Mouse (Mus musculus) T-helper 2 cell (primary cell): ENCODE measurements at regions not wholly inside any gene's neighbourhood (a gene's known extent, or its start where the extent isn't known, plus 50 kb on each side); places are given as distances from the start of the nearest gene placed in this dataset.

Source experiments
- in situ Hi-C: fragments of 300-600 bp; cut with MboI, MseI; formaldehyde crosslinking; loops from one replicate; pipeline ENCODE4 v1.15.1; 2025; ENCODE audit warnings: high pct_unique_total_duplicates

- in situ Hi-C loops, result no loop called here
These were observed 157.6 kb upstream of the Cox10 start for GRCm38 (mm10) chr11:64236873-64237272.

DNA sequence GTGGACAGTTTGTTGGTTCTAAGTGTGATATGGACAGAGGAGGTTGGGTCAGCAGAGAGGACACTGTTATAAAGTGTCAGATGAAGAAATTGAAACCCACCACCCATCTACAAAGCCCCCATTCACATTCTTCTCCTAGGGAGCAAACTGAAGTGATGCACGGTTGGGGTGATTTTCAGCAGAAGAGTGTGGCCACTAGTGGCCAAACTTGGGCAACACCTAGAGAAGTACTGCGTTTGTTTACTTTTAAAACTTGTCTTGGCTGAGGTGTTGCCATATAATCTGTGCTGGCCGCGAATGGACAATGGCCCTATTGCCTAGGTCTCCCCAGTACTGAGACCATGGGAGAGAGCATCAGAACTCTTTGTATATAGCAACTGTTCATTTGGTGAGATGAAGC, 150.8 kb upstream of the Cox10 start:
- in situ Hi-C loops, result no loop called here

GRCm38 (mm10) chr11:64220888-64221287, 141.6 kb upstream of the Cox10 start:
- in situ Hi-C loops, result loop anchor here (25.0 kb wide), 1 partner anchor 741 kb away; no protein-coding TSS in a partner anchor

DNA sequence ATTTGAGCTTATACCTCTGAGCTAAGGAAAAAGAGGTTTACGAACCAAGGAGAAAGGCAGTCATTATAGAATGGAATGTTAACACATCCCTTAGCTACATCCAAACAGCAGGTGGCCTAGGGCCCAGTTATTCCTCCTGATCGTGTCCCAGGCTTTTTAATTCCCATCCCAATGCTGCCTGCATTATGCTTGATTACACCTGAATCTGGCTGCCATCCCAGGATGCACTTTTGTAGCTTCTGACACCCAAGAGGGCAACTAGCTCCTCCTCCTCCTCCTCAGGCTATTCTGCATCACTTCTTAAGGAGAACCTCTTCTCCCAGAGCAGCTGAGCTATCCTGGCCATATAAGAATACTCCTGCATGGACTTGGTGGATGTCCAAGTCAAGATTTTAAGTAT, 137.9 kb upstream of the Cox10 start:
- in situ Hi-C loops, result loop anchor here (25.0 kb wide), 1 partner anchor 745 kb away; no protein-coding TSS in a partner anchor

GRCm38 (mm10) chr11:64210916-64211315, 131.6 kb upstream of the Cox10 start:
- in situ Hi-C loops, result loop anchor here (25.0 kb wide), 1 partner anchor 751 kb away; no protein-coding TSS in a partner anchor

- in situ Hi-C loops, result loop anchor here (25.0 kb wide), 1 partner anchor 754 kb away; no protein-coding TSS in a partner anchor
These were observed 129.0 kb upstream of the Cox10 start for GRCm38 (mm10) chr11:64208306-64208705.

DNA sequence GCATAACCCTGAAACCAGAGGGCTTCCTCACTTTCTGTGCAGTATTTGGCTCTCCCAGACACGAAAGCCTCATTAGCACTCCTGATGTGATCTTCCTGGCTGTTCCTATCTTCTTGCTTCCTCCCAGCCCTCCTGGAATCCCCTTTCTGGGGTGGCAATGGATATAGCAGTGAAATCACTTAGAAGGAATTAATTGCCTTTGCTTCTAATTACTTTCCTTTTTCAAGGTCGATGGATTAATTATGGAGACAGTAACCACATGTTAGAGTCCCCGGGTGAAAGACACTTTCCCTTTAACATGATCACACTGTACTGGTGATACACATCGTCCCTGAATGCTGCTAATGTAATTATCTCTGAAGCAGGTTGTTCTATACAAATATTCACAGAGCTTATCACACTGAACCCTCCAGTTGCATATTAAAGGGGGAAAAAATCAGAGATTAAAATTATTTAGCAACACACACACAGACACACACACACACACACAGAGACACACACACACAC, 128.1 kb upstream of the Cox10 start:
- in situ Hi-C loops, result loop anchor here (25.0 kb wide), 1 partner anchor 755 kb away; no protein-coding TSS in a partner anchor

DNA sequence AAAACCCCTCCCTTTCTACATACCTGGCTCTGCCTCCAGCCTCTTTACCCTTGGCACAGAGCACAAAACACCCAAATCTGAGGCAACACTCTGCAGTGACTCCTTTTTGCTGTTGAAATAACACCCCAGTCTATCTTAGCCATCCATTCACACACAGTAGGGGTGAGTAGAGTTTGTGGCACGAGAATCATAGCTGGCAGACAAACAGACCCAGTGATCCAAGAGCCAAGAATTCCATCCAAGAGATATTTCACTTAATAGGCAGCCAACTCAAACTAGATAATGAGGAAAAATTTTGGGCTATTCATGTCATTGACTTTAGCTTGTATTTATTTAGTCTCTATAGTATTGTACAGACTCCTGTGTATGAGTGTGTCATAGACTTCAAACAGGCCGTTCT, 126.9 kb upstream of the Cox10 start:
- in situ Hi-C loops, result loop anchor here (25.0 kb wide), 1 partner anchor 756 kb away; no protein-coding TSS in a partner anchor

- in situ Hi-C loops, result loop anchor here (25.0 kb wide), 1 partner anchor 757 kb away; no protein-coding TSS in a partner anchor
These were observed 125.8 kb upstream of the Cox10 start for GRCm38 (mm10) chr11:64205069-64205468.

- in situ Hi-C loops, result loop anchor here (25.0 kb wide), 1 partner anchor 758 kb away; no protein-coding TSS in a partner anchor
These were observed 125.0 kb upstream of the Cox10 start for GRCm38 (mm10) chr11:64204305-64204704.

GRCm38 (mm10) chr11:64200874-64201273, 121.6 kb upstream of the Cox10 start:
- in situ Hi-C loops, result loop anchor here (25.0 kb wide), 1 partner anchor 761 kb away; no protein-coding TSS in a partner anchor

DNA sequence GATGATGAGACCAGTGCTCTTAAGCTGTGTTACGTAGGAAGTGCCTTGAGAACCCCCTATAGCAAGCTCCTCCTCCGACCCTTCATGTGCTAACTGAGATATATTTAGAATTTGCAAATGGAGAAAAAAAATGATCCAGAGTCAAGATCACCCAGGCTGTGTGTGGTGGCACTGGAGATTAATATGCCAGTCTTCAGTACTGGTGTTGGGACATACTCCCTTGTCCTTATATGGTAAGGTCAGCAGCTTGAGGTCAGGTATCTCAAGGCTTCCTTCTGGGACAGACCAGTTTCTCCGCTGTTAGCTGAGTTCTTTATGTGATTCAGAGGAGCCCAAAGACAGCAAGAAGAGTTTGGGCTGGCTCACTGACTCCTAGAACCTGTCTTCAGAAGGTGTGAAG, 116.0 kb upstream of the Cox10 start:
- in situ Hi-C loops, result no loop called here

GRCm38 (mm10) chr11:64188701-64189100, 109.4 kb upstream of the Cox10 start:
- in situ Hi-C loops, result no loop called here

GRCm38 (mm10) chr11:64187488-64188444, 108.5 kb upstream of the Cox10 start:
- in situ Hi-C loops, result no loop called here

- in situ Hi-C loops, result no loop called here
These were observed 107.7 kb upstream of the Cox10 start for GRCm38 (mm10) chr11:64187007-64187406.

DNA sequence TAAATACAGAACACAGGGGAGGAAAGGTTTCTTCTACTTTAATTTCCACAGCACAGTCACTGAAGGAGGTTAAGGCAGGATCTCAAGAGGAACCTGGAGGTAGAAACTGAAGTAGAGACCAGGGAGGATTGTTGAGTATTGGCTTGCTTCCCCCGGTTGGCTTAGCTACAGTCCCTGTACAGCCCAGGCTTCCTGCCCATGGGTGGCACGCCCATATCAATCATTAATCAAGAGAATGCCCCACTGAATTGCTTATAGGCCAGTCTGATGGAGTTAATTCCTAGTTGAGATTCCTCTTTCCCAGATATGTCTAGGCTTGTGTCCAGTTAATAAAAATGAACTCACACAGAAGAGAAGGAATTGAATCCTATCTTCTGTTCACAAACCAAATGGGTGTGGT, 107.3 kb upstream of the Cox10 start:
- in situ Hi-C loops, result no loop called here

DNA sequence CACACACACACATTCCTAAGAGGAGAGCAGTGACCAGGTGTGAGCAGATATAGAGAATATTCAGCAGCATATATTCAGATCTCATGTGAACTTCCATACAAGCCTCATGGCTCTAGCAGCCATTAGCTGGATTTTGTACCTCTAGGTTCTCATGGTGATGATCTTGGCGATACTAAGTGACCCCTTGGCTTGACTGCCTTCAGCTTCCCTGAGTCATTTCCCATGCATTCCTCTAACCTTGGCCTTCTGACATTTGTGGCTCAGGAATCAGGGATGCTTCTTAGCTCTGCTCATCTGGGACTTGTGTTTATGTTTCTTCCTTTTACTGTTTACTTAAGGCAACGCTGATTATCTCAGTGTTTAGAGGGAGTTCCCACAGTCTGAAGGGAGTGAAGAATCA, 100.8 kb upstream of the Cox10 start:
- in situ Hi-C loops, result no loop called here

- in situ Hi-C loops, result no loop called here
These were observed 94.3 kb upstream of the Cox10 start for GRCm38 (mm10) chr11:64173421-64174062.

GRCm38 (mm10) chr11:64172926-64173325, 93.7 kb upstream of the Cox10 start:
- in situ Hi-C loops, result no loop called here

DNA sequence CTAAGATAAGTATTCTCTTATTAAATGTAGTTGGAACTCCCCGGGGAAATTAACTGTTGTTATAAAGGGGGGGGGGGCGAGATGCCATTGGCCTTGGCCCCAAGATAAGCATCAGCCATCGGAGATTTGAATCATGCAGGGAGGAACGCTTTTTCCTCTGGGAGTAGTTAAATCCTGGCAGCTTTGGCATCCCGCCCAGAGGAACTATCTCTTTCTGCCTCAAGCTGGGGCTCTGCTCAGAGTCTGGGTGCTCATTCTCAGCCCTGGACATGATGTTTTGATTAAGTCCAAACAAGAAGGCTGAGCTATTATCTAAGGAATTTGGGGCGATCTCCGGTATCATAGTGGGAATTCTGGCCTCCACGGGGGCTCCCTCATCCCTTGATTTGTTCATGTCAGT, 89.4 kb upstream of the Cox10 start:
- in situ Hi-C loops, result no loop called here

GRCm38 (mm10) chr11:64164796-64165195, 85.5 kb upstream of the Cox10 start:
- in situ Hi-C loops, result no loop called here

DNA sequence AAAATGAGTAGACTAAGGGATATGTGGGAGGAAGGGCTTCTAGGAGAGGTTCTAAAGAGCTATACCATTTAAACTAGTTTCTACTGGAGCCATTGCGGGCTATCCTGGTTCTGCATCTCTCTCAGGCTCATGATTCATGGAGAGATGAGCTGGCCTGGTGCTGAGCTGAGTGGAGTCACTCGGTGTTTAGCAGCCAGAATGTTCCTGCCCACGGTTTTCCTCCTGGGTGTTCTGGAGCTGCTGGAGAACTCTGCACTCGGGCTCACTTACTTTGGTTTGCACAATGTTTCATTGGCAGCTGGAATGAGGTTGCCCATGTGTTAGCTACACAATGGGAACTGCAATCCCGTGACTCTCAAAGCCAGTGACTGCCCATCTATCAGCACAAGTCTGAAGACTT, 79.0 kb upstream of the Cox10 start:
- in situ Hi-C loops, result no loop called here
